Mouse (Mus musculus): ENCODE data around the gene Ddx39. TPM values are rescaled to one million over a fixed set of nuclear protein-coding genes. Genes with fewer than 3 reads are reported as not detected.

Gene Ddx39
- polyA plus RNA-seq, 1 experiment from 2014 or later = 82.6 TPM

- ATAC-seq (ENCODE audit: low read depth) = no peak
- Histone ChIP-seq H3K9me3 (ENCODE audit: control insufficient read depth, low read length) (no peaks in the 10 kb centered on the region), H3K4me1 (ENCODE audit: control insufficient read depth, insufficient read depth, low read length) (no peaks in the 10 kb centered on the region), H3K27me3 (ENCODE audit: control insufficient read depth, insufficient read depth, low read length) (no peaks in the 10 kb centered on the region), H3K9ac (replicated peaks; ENCODE audit: low read depth, low read length) (no peak overlapping the region), H3K27ac (ENCODE audit: low read depth, low read length) (no peak overlapping the region), H3K4me2 (ENCODE audit: low read depth, low read length) (no peak overlapping the region), H3K36me3 (ENCODE audit: control insufficient read depth, insufficient read depth, low read length) (peaks cover 45% of the 10 kb centered on the region), H3K4me3 (ENCODE audit: low read depth, low read length) (no peak overlapping the region)
- 95% methylated on average over 12 of the region's 12 CpGs for WGBS
Measured at GRCm38 (mm10) chr8:83679866-83680265, 35.1 kb upstream of the Ddx39 start.

GRCm38 (mm10) chr8:83680603-83681002 is 34.4 kb upstream of the Ddx39 start:
- no peak for ATAC-seq (ENCODE audit: low read depth)
- Histone ChIP-seq H3K4me3 (ENCODE audit: low read depth, low read length) (no peak overlapping the region), H3K36me3 (ENCODE audit: control insufficient read depth, insufficient read depth, low read length) (peaks cover 46% of the 10 kb centered on the region), H3K4me2 (ENCODE audit: low read depth, low read length) (no peak overlapping the region), H3K4me1 (ENCODE audit: control insufficient read depth, insufficient read depth, low read length) (no peaks in the 10 kb centered on the region), H3K9me3 (ENCODE audit: control insufficient read depth, low read length) (no peaks in the 10 kb centered on the region), H3K9ac (replicated peaks; ENCODE audit: low read depth, low read length) (no peak overlapping the region), H3K27me3 (ENCODE audit: control insufficient read depth, insufficient read depth, low read length) (no peaks in the 10 kb centered on the region), H3K27ac (ENCODE audit: low read depth, low read length) (no peak overlapping the region)
- WGBS = 90% methylated on average over 5 of the region's 5 CpGs

GRCm38 (mm10) chr8:83681099-83681498 is 33.9 kb upstream of the Ddx39 start:
- Histone ChIP-seq H3K27me3 (ENCODE audit: control insufficient read depth, insufficient read depth, low read length) (no peaks in the 10 kb centered on the region), H3K4me1 (ENCODE audit: control insufficient read depth, insufficient read depth, low read length) (no peaks in the 10 kb centered on the region), H3K4me3 (ENCODE audit: low read depth, low read length) (no peak overlapping the region), H3K9ac (replicated peaks; ENCODE audit: low read depth, low read length) (no peak overlapping the region), H3K27ac (ENCODE audit: low read depth, low read length) (no peak overlapping the region), H3K36me3 (ENCODE audit: control insufficient read depth, insufficient read depth, low read length) (peaks cover 48% of the 10 kb centered on the region), H3K4me2 (ENCODE audit: low read depth, low read length) (no peak overlapping the region), H3K9me3 (ENCODE audit: control insufficient read depth, low read length) (no peaks in the 10 kb centered on the region)
- WGBS = 38% methylated on average over 6 of the region's 6 CpGs
- no peak for ATAC-seq (ENCODE audit: low read depth)

GRCm38 (mm10) chr8:83684517-83684916 is 30.5 kb upstream of the Ddx39 start:
- no peak overlapping the region for H3K4me3 ChIP-seq (ENCODE audit: low read depth, low read length)
- no peak for ATAC-seq (ENCODE audit: low read depth)
- no peaks in the 10 kb centered on the region for H3K4me1 ChIP-seq (ENCODE audit: control insufficient read depth, insufficient read depth, low read length)
- no peaks in the 10 kb centered on the region for H3K27me3 ChIP-seq (ENCODE audit: control insufficient read depth, insufficient read depth, low read length)
- H3K27ac ChIP-seq (ENCODE audit: low read depth, low read length) = no peak overlapping the region
- no peak overlapping the region for H3K4me2 ChIP-seq (ENCODE audit: low read depth, low read length)
- H3K9ac ChIP-seq (replicated peaks; ENCODE audit: low read depth, low read length) = no peak overlapping the region
- H3K9me3 ChIP-seq (ENCODE audit: control insufficient read depth, low read length) = no peaks in the 10 kb centered on the region
- 92% methylated on average over 9 of the region's 9 CpGs for WGBS
- H3K36me3 ChIP-seq (ENCODE audit: control insufficient read depth, insufficient read depth, low read length) = peaks cover 27% of the 10 kb centered on the region

- Histone ChIP-seq H3K27me3 (ENCODE audit: control insufficient read depth, insufficient read depth, low read length) (no peaks in the 10 kb centered on the region), H3K4me2 (ENCODE audit: low read depth, low read length) (no peak overlapping the region), H3K4me1 (ENCODE audit: control insufficient read depth, insufficient read depth, low read length) (no peaks in the 10 kb centered on the region), H3K9me3 (ENCODE audit: control insufficient read depth, low read length) (no peaks in the 10 kb centered on the region), H3K27ac (ENCODE audit: low read depth, low read length) (no peak overlapping the region), H3K4me3 (ENCODE audit: low read depth, low read length) (no peak overlapping the region), H3K9ac (replicated peaks; ENCODE audit: low read depth, low read length) (no peak overlapping the region), H3K36me3 (ENCODE audit: control insufficient read depth, insufficient read depth, low read length) (peaks cover 23% of the 10 kb centered on the region)
- no peak for ATAC-seq (ENCODE audit: low read depth)
- WGBS = 93% methylated on average over 6 of the region's 6 CpGs
Measured at GRCm38 (mm10) chr8:83689264-83689663, 25.7 kb upstream of the Ddx39 start.

- Histone ChIP-seq H3K9me3 (ENCODE audit: control insufficient read depth, low read length) (no peaks in the 10 kb centered on the region), H3K4me1 (ENCODE audit: control insufficient read depth, insufficient read depth, low read length) (peaks cover 13% of the 10 kb centered on the region), H3K36me3 (ENCODE audit: control insufficient read depth, insufficient read depth, low read length) (peaks cover 19% of the 10 kb centered on the region), H3K9ac (replicated peaks; ENCODE audit: low read depth, low read length) (no peak overlapping the region), H3K27ac (ENCODE audit: low read depth, low read length) (no peak overlapping the region), H3K4me3 (ENCODE audit: low read depth, low read length) (no peak overlapping the region), H3K27me3 (ENCODE audit: control insufficient read depth, insufficient read depth, low read length) (no peaks in the 10 kb centered on the region), H3K4me2 (ENCODE audit: low read depth, low read length) (no peak overlapping the region)
- WGBS = 87% methylated on average over 10 of the region's 10 CpGs
- ATAC-seq (ENCODE audit: low read depth) = no peak
Measured at GRCm38 (mm10) chr8:83693609-83694236, 21.3 kb upstream of the Ddx39 start.

GRCm38 (mm10) chr8:83694369-83695160 is 20.4 kb upstream of the Ddx39 start:
- no peak overlapping the region for H3K4me2 ChIP-seq (ENCODE audit: low read depth, low read length)
- ATAC-seq (ENCODE audit: low read depth) = no peak
- 88% methylated on average over 11 of the region's 11 CpGs for WGBS
- no peak overlapping the region for H3K27ac ChIP-seq (ENCODE audit: low read depth, low read length)
- peaks cover 15% of the 10 kb centered on the region for H3K4me1 ChIP-seq (ENCODE audit: control insufficient read depth, insufficient read depth, low read length)
- H3K9ac ChIP-seq (replicated peaks; ENCODE audit: low read depth, low read length) = no peak overlapping the region
- peaks cover 19% of the 10 kb centered on the region for H3K36me3 ChIP-seq (ENCODE audit: control insufficient read depth, insufficient read depth, low read length)
- no peak overlapping the region for H3K4me3 ChIP-seq (ENCODE audit: low read depth, low read length)
- H3K9me3 ChIP-seq (ENCODE audit: control insufficient read depth, low read length) = no peaks in the 10 kb centered on the region
- no peaks in the 10 kb centered on the region for H3K27me3 ChIP-seq (ENCODE audit: control insufficient read depth, insufficient read depth, low read length)

GRCm38 (mm10) chr8:83695351-83696106 is 19.4 kb upstream of the Ddx39 start:
- 80% methylated on average over 17 of the region's 17 CpGs for WGBS
- peaks cover 17% of the 10 kb centered on the region for H3K4me1 ChIP-seq (ENCODE audit: control insufficient read depth, insufficient read depth, low read length)
- ATAC-seq (ENCODE audit: low read depth) = no peak
- H3K4me2 ChIP-seq (ENCODE audit: low read depth, low read length) = no peak overlapping the region
- H3K9ac ChIP-seq (replicated peaks; ENCODE audit: low read depth, low read length) = no peak overlapping the region
- no peaks in the 10 kb centered on the region for H3K9me3 ChIP-seq (ENCODE audit: control insufficient read depth, low read length)
- H3K4me3 ChIP-seq (ENCODE audit: low read depth, low read length) = no peak overlapping the region
- no peak overlapping the region for H3K27ac ChIP-seq (ENCODE audit: low read depth, low read length)
- peaks cover 19% of the 10 kb centered on the region for H3K36me3 ChIP-seq (ENCODE audit: control insufficient read depth, insufficient read depth, low read length)
- no peaks in the 10 kb centered on the region for H3K27me3 ChIP-seq (ENCODE audit: control insufficient read depth, insufficient read depth, low read length)
